Mouse (Mus musculus) CH12.LX (cell line): Measurements from ENCODE around the gene Maml1. TPM values are rescaled to one million over a fixed set of nuclear protein-coding genes. Genes with fewer than 3 reads are reported as not detected.

Source experiments
- DNase-seq: peaks from one replicate; pipeline ENCODE4 v3.0.0-alpha.2; 2013; ENCODE audit errors: extremely low read depth
- H3K27ac ChIP-seq: 2 replicates; pipeline ENCODE4 v1.5.1; 2012; ENCODE audit warnings: low read depth, mild to moderate bottlenecking, control low read depth, moderate library complexity; ENCODE audit not compliant: insufficient read depth
- H3K27me3 ChIP-seq: replicated peaks from 2 replicates; pipeline ENCODE3; 2012; ENCODE audit warnings: inconsistent platforms
- H3K36me3 ChIP-seq, 2 experiments: replicated peaks in 1 of 2; 2 replicates each; pipeline versions ENCODE3 to v1.6.1; 2012; ENCODE audit warnings: inconsistent platforms in 1 of 2, low read length in 1 of 2, mild to moderate bottlenecking in 1 of 2, mixed read lengths in 1 of 2, moderate library complexity in 1 of 2; ENCODE audit not compliant: control insufficient read depth in 1 of 2, insufficient read depth in 1 of 2
- H3K4me1 ChIP-seq, 2 experiments: 2 replicates each; pipeline ENCODE4 v1.6.1; 2012; ENCODE audit warnings: inconsistent platforms in 1 of 2, moderate library complexity in 1 of 2; ENCODE audit not compliant: insufficient read depth in 2 of 2, control insufficient read depth in 1 of 2
- H3K4me2 ChIP-seq: 2 replicates; pipeline ENCODE4 v1.6.1; 2012; ENCODE audit warnings: low read depth, mild to moderate bottlenecking, control low read depth; ENCODE audit not compliant: poor library complexity, insufficient read depth, severe bottlenecking
- H3K4me3 ChIP-seq, 3 experiments: fragments of 150-350 bp in 1 of 3; sonication (generic) in 1 of 3; replicated peaks in 1 of 3; 2 replicates each; pipeline versions ENCODE3 to v1.5.1; 2011 to 2012; ENCODE audit warnings: low read depth in 2 of 3, low read length in 2 of 3, mild to moderate bottlenecking in 2 of 3, moderate library complexity in 2 of 3, control low read depth in 1 of 3, improper control_type of control experiment in 1 of 3, inconsistent platforms in 1 of 3, mixed read lengths in 1 of 3; ENCODE audit not compliant: poor library complexity in 1 of 3
- H3K79me2 ChIP-seq: replicated peaks from 2 replicates; pipeline ENCODE4 v1.6.1; 2012; ENCODE audit warnings: mild to moderate bottlenecking, moderate library complexity; ENCODE audit not compliant: control insufficient read depth, poor library complexity, insufficient read depth, severe bottlenecking; ENCODE audit errors: extremely low read depth
- H3K9ac ChIP-seq: 2 replicates; pipeline ENCODE4 v1.6.1; 2012; ENCODE audit warnings: low read depth, mild to moderate bottlenecking, control low read depth, moderate library complexity; ENCODE audit not compliant: insufficient read depth
- H3K9me3 ChIP-seq: replicated peaks from 2 replicates; pipeline ENCODE3; 2012; ENCODE audit warnings: low read length, inconsistent platforms, mixed read lengths
- CHD1 ChIP-seq: IDR thresholded peaks from 2 replicates; pipeline ENCODE4 v1.6.1; 2012; ENCODE audit warnings: low read depth, low read length, improper control_type of control experiment, inconsistent platforms
- CTCF ChIP-seq, 2 experiments: IDR thresholded peaks in 1 of 2; conservative IDR thresholded peaks in 1 of 2; 2 replicates each; pipeline ENCODE4 v1.5.1; 2011 to 2012; ENCODE audit warnings: low read depth in 2 of 2, low read length in 2 of 2, improper control_type of control experiment in 1 of 2, inconsistent platforms in 1 of 2, mild to moderate bottlenecking in 1 of 2, moderate library complexity in 1 of 2
- ELF1 ChIP-seq: IDR thresholded peaks from 2 replicates; pipeline ENCODE4 v1.6.1; 2014; ENCODE audit warnings: low read depth, mild to moderate bottlenecking, inconsistent platforms, low read length, improper control_type of control experiment
- EP300 ChIP-seq: IDR thresholded peaks from 2 replicates; pipeline ENCODE4 v1.6.1; 2011; ENCODE audit warnings: low read length, improper control_type of control experiment
- ETS1 ChIP-seq: conservative IDR thresholded peaks from 2 replicates; pipeline ENCODE4 v1.6.1; 2012; ENCODE audit warnings: low read depth, mild to moderate bottlenecking, inconsistent platforms, low read length, improper control_type of control experiment, moderate library complexity
- GABPA ChIP-seq: IDR thresholded peaks from 2 replicates; pipeline ENCODE4 v1.6.1; 2012; ENCODE audit warnings: low read depth, low read length, improper control_type of control experiment, inconsistent platforms; ENCODE audit not compliant: insufficient replicate concordance
- IRF4 ChIP-seq: IDR thresholded peaks from 2 replicates; pipeline ENCODE4 v1.6.1; 2014; ENCODE audit warnings: low read depth, mild to moderate bottlenecking, inconsistent platforms, low read length, improper control_type of control experiment
- MAFK ChIP-seq: IDR thresholded peaks from 2 replicates; pipeline ENCODE4 v1.6.1; 2011; ENCODE audit warnings: low read length, improper control_type of control experiment; ENCODE audit not compliant: insufficient replicate concordance
- MAX ChIP-seq: IDR thresholded peaks from 2 replicates; pipeline ENCODE4 v1.6.1; 2011; ENCODE audit warnings: low read length, improper control_type of control experiment
- MAZ ChIP-seq: IDR thresholded peaks from 2 replicates; pipeline ENCODE4 v1.6.1; 2012; ENCODE audit warnings: low read depth, mild to moderate bottlenecking, inconsistent platforms, low read length, improper control_type of control experiment, moderate library complexity
- MEF2A ChIP-seq: IDR thresholded peaks from 2 replicates; pipeline ENCODE4 v1.6.1; 2014; ENCODE audit warnings: low read depth, mild to moderate bottlenecking, inconsistent platforms, low read length, improper control_type of control experiment, borderline replicate concordance
- MXI1 ChIP-seq: IDR thresholded peaks from 2 replicates; pipeline ENCODE4 v1.6.1; 2011; ENCODE audit warnings: mild to moderate bottlenecking, low read depth, low read length, improper control_type of control experiment
- NRF1 ChIP-seq: IDR thresholded peaks from 2 replicates; pipeline ENCODE4 v1.6.1; 2014; ENCODE audit warnings: low read depth, mild to moderate bottlenecking, inconsistent platforms, low read length, improper control_type of control experiment, moderate library complexity
- PAX5 ChIP-seq: IDR thresholded peaks from 2 replicates; pipeline ENCODE4 v1.6.1; 2012; ENCODE audit warnings: low read length, inconsistent platforms, mixed read lengths
- POLR2A ChIP-seq: IDR thresholded peaks from 2 replicates; pipeline ENCODE4 v1.6.1; 2011; ENCODE audit warnings: low read depth, mild to moderate bottlenecking, improper control_type of control experiment, low read length
- POLR2AphosphoS2 ChIP-seq: IDR thresholded peaks from 2 replicates; pipeline ENCODE4 v1.6.1; 2011; ENCODE audit warnings: low read depth, low read length, improper control_type of control experiment
- RCOR1 ChIP-seq: conservative IDR thresholded peaks from 2 replicates; pipeline ENCODE4 v1.6.1; 2012; ENCODE audit warnings: low read depth, mild to moderate bottlenecking, inconsistent platforms, low read length, improper control_type of control experiment
- SIN3A ChIP-seq: IDR thresholded peaks from 2 replicates; pipeline ENCODE4 v1.6.1; 2012; ENCODE audit warnings: low read length, improper control_type of control experiment, inconsistent platforms
- SMC3 ChIP-seq: IDR thresholded peaks from 2 replicates; pipeline ENCODE4 v1.6.1; 2011; ENCODE audit warnings: low read depth, low read length, improper control_type of control experiment
- TCF12 ChIP-seq: IDR thresholded peaks from 2 replicates; pipeline ENCODE4 v1.6.1; 2014; ENCODE audit warnings: low read depth, mild to moderate bottlenecking, inconsistent platforms, low read length, improper control_type of control experiment
- ZC3H11A ChIP-seq: IDR thresholded peaks from 2 replicates; pipeline ENCODE4 v1.6.1; 2012; ENCODE audit warnings: low read depth, mild to moderate bottlenecking, inconsistent platforms, low read length, improper control_type of control experiment
- ZMIZ1 ChIP-seq: IDR thresholded peaks from 2 replicates; pipeline ENCODE4 v1.6.1; 2012; ENCODE audit warnings: low read depth, mild to moderate bottlenecking, inconsistent platforms, low read length, improper control_type of control experiment
- dilution Hi-C: fragments of 300-500 bp; cut with MboI; formaldehyde crosslinking; loops from 2 replicates; pipeline ENCODE4 v1.14.3; 2020; ENCODE audit warnings: low sequenced_read_pairs; ENCODE audit not compliant: extremely low pct_unique_long_range_greater_than_20kb, extremely low pct_ligation_motif_present
- in situ Hi-C: fragments of 300-500 bp; cut with MboI; formaldehyde crosslinking; loops from 3 replicates; pipeline ENCODE4 v1.14.3; 2019; ENCODE audit warnings: low sequenced_read_pairs, low pct_ligation_motif_present, low pct_unique_long_range_greater_than_20kb, mixed read lengths
- polyA plus RNA-seq: library from polyadenylated mRNA; unstranded; fragments of >175 nt; gene quantifications from 2 replicates; pipeline ENCODE4 v1.2.1, GENCODE M21; 2012; ENCODE audit warnings: low read depth; ENCODE audit not compliant: insufficient read length
- total RNA-seq, 2 experiments: library from RNA; depleted of rRNA; stranded (reverse); fragments of 300-350 nt in 1 of 2; fragments of >200 nt in 1 of 2; gene quantifications; 2 replicates each; pipeline ENCODE4 v1.2.3; 2012 to 2014

The Maml1 gene
- total and polyA plus RNA-seq, 3 experiments = 2.2 to 9.7 (median 5.4) TPM

- Histone ChIP-seq H3K27ac (no peak overlapping the region), H3K4me1 (peaks cover 28 to 77% of the 10 kb centered on the region in 2 experiments), H3K4me3 (peak overlapping the region; percentile 67 to 88 (median 74)), H3K79me2 (no peaks in the 10 kb centered on the region; the same call in 1 of the 2 replicates), H3K9me3 (no peaks in the 10 kb centered on the region), H3K27me3 (no peaks in the 10 kb centered on the region), H3K4me2 (peak overlapping the region; percentile 94), H3K36me3 (peaks cover 4 to 25% of the 10 kb centered on the region in 2 experiments), H3K9ac (peak overlapping the region; percentile 85)
- dilution Hi-C loops (no loop called here), in situ Hi-C loops (loop anchor here (5.0 to 10.0 kb wide), 3 partner anchors 63 to 241 kb away; no protein-coding TSS in a partner anchor)
- TF ChIP-seq MEF2A = 0 out of 2 replicates have a peak, but pooled peaks have one; percentile 11
- no peak for TF ChIP-seq ETS1
- no peak for TF ChIP-seq MAFK
- no peak for TF ChIP-seq CTCF (conservative IDR thresholded peaks at IDR 0.05 in 1 of 2, IDR thresholded peaks at IDR 0.05 in 1 of 2; ENCODE audit: low read depth in 2 of 2, low read length in 2 of 2)
- TF ChIP-seq MXI1 = peak; percentile 48
- TF ChIP-seq TCF12 = no peak
- no peak for TF ChIP-seq GABPA
- TF ChIP-seq POLR2AphosphoS2 = no peak
- no peak for TF ChIP-seq ELF1
- TF ChIP-seq NRF1 = no peak
- 0 out of 2 replicates have a peak, but pooled peaks have one; percentile 24 for TF ChIP-seq MAZ
- no peak for TF ChIP-seq IRF4
- no peak for TF ChIP-seq MAX
- TF ChIP-seq SIN3A = peak; percentile 28; the same call in 1 of the 2 replicates
- TF ChIP-seq EP300 = no peak
- TF ChIP-seq CHD1 = no peak
- no peak for TF ChIP-seq ZMIZ1
- no peak for TF ChIP-seq RCOR1
- TF ChIP-seq POLR2A = no peak
- no peak for TF ChIP-seq SMC3
- TF ChIP-seq ZC3H11A = no peak
- no peak for TF ChIP-seq PAX5
- no peak for DNase-seq
These were observed 66.3 kb downstream of the Maml1 start for GRCm38 (mm10) chr11:50225611-50226378.
